Mouse (Mus musculus) stomach, embryonic 14.5 days (tissue): ENCODE results near the gene Nutm2. TPM values are rescaled to one million over a fixed set of nuclear protein-coding genes. Genes with fewer than 3 reads are reported as not detected.

Experiments
- ATAC-seq: fragments of 200-750 bp; cut with Nextera tagmentation; 2 replicates; pipeline ENCODE4 v1.8.0; 2017; ENCODE audit warnings: low read depth, moderate TSS enrichment; ENCODE audit not compliant: insufficient number of reproducible peaks, insufficient read depth, low FRiP score
- H3K27ac ChIP-seq: fragments of 300-500 bp; sonication (generic); 2 replicates; pipeline ENCODE4 v1.5.1; 2014; ENCODE audit warnings: mild to moderate bottlenecking, low read length, moderate library complexity, mixed read lengths
- H3K27me3 ChIP-seq: fragments of 300-500 bp; sonication (generic); 2 replicates; pipeline ENCODE4 v1.6.1; 2014; ENCODE audit warnings: low read length, control low read depth, mixed read lengths; ENCODE audit not compliant: control insufficient read depth, insufficient read depth
- H3K36me3 ChIP-seq: fragments of 300-500 bp; sonication (generic); 2 replicates; pipeline ENCODE4 v1.6.1; 2014; ENCODE audit warnings: mild to moderate bottlenecking, control low read depth, low read length, moderate library complexity, mixed read lengths; ENCODE audit not compliant: control insufficient read depth, insufficient read depth
- H3K4me1 ChIP-seq: fragments of 300-500 bp; sonication (generic); 2 replicates; pipeline ENCODE4 v1.6.1; 2014; ENCODE audit warnings: low read length, control low read depth, mixed read lengths; ENCODE audit not compliant: control insufficient read depth, insufficient read depth
- H3K4me2 ChIP-seq: fragments of 300-500 bp; sonication (generic); replicated peaks from 2 replicates; pipeline ENCODE4 v1.6.1; 2014; ENCODE audit warnings: low read depth, low read length, control low read depth
- H3K4me3 ChIP-seq: fragments of 300-500 bp; sonication (generic); 2 replicates; pipeline ENCODE4 v1.5.1; 2014; ENCODE audit warnings: low read depth, low read length, control low read depth
- H3K9ac ChIP-seq: fragments of 300-500 bp; sonication (generic); replicated peaks from 2 replicates; pipeline ENCODE4 v1.6.1; 2014; ENCODE audit warnings: low read depth, mild to moderate bottlenecking, control low read depth, low read length, moderate library complexity, mixed read lengths
- H3K9me3 ChIP-seq: fragments of 300-500 bp; sonication (generic); 2 replicates; pipeline ENCODE4 v1.6.1; 2016; ENCODE audit warnings: low read depth, low read length, control low read depth; ENCODE audit not compliant: control insufficient read depth
- WGBS: fragments of 180-500 bp; shearing (Covaris S2); extraction: QIAGEN DNeasy Blood & Tissue Kit; methylation state at CpG from one replicate; pipeline ENCODE4 v1.1.7; 2014; 5-methylcytosine and 5-hydroxymethylcytosine counted together
- polyA plus RNA-seq: library from polyadenylated mRNA; unstranded; fragments of >200 nt; fragmentation: Nextera tagmentation; extraction: Ambion mirVana; gene quantifications from 2 replicates; pipeline ENCODE4 v1.2.1, GENCODE M21; 2014

Gene Nutm2
- polyA plus RNA-seq = not detected in 2 replicates

- no peaks in the 10 kb centered on the region for H3K36me3 ChIP-seq
- no peak for ATAC-seq
- H3K4me2 ChIP-seq = no peak within 1 kb of the TSS
Observed at GRCm38 (mm10) chr13:50467007-50467406, at the start of gene Nutm2. Gene Nutm2, plus strand, starts transcription at chr13:50467307.

DNA sequence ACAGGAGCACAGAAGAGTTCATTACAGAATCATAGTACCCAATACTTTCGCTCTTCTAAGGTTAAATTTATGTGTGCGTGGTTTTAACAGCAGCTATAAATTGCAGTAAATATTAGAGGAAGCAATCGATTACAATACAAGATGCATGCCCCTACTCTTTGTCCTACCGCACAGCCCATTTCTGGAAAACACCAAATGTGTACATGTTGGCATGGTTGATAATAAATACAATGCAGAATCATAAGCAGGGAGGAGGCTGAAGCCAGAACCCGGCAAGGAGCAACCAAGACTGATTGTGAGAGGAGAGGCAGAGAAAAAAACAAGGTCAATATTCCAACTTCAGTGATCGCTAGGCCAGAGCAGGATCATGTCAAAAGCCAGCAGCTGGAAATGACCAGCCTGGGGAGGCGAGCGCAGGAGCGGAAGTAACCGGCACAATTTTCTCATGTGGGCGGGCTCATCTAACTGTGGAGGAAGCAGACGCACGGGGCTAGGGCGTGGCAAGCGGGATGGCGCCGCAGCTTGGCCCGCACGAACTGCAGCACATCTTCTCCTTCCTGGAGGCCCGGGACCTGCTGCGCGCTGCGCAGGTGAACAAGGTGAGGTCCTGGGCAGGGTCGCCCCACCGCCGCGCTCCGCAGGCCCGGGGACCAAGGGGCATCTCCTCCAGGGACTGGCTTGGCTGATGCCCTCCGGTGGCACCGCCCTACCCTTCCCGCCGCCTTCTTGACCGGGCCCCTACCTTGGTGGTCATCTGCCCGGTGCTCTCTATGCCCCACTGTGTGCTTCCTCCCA lies 49.5 kb upstream of the Nutm2 start, which contains the start of gene Fbxw17:
TSS of gene Fbxw17 (plus strand) at position 476 of the 795 bp plus-strand sequence.
- Histone ChIP-seq H3K27me3 (no peaks in the 10 kb centered on the region), H3K4me1 (peaks cover 4% of the 10 kb centered on the region; the same call in 1 of the 2 replicates), H3K9ac (peak within 1 kb of the TSS; percentile 77), H3K9me3 (no peaks in the 10 kb centered on the region), H3K4me3 (peak within 1 kb of the TSS; percentile 84), H3K27ac (peak within 1 kb of the TSS; percentile 21; the same call in 1 of the 2 replicates), H3K4me2 (peak within 1 kb of the TSS; percentile 65), H3K36me3 (peaks cover 5% of the 10 kb centered on the region; the same call in 1 of the 2 replicates)
- ATAC-seq = peak; percentile 94
- 15% methylated on average over 26 of the region's 35 CpGs for WGBS

More at GRCm38 (mm10) chr13:50467007-50467406, at the start of gene Nutm2:
- Histone ChIP-seq H3K9ac (no peak within 1 kb of the TSS), H3K4me1 (no peaks in the 10 kb centered on the region), H3K27me3 (no peaks in the 10 kb centered on the region), H3K4me3 (no peak within 1 kb of the TSS), H3K9me3 (no peaks in the 10 kb centered on the region), H3K27ac (no peak within 1 kb of the TSS)
- 79% methylated on average over 4 of the region's 4 CpGs for WGBS

DNA sequence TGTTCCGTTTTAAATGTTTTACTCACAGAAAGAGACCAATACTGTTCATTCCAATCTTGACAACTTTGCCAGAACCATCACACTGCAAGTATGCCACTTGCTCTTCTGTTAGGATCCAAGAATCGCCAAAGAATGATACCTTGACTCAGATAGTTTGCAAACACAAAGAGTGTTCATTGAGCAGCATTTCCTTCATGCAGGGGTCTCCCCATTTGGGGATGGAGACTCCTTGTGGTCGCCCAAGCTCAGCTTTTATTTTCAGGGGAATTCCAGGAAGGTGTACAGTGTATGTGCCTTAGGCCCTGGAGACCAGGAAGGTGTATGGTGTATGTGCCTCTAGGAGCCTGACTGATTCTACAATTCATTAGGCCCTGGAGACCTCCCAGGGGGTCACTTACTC lies 48.7 kb upstream of the Nutm2 start:
- Histone ChIP-seq H3K9ac (peak overlapping the region; percentile 77; the same call in 1 of the 2 replicates), H3K4me3 (peak overlapping the region; percentile 84), H3K4me2 (peak overlapping the region; percentile 65), H3K36me3 (peaks cover 10% of the 10 kb centered on the region), H3K9me3 (no peaks in the 10 kb centered on the region), H3K27me3 (no peaks in the 10 kb centered on the region), H3K4me1 (peaks cover 4% of the 10 kb centered on the region; the same call in 1 of the 2 replicates), H3K27ac (no peak overlapping the region)
- ATAC-seq = no peak
- WGBS = 48% methylated on average over 3 of the region's 3 CpGs

GRCm38 (mm10) chr13:50423625-50424209 lies 43.4 kb upstream of the Nutm2 start:
- 82% methylated on average over 8 of the region's 8 CpGs for WGBS
- Histone ChIP-seq H3K27ac (no peak overlapping the region), H3K4me3 (no peak overlapping the region), H3K9me3 (no peaks in the 10 kb centered on the region), H3K9ac (no peak overlapping the region), H3K36me3 (peaks cover 54% of the 10 kb centered on the region), H3K4me1 (peaks cover under 1% of the 10 kb centered on the region; the same call in 1 of the 2 replicates), H3K27me3 (no peaks in the 10 kb centered on the region), H3K4me2 (no peak overlapping the region)
- no peak for ATAC-seq

GRCm38 (mm10) chr13:50424517-50424916 lies 42.6 kb upstream of the Nutm2 start:
- WGBS = 92% methylated on average over 2 of the region's 2 CpGs
- Histone ChIP-seq H3K4me1 (no peaks in the 10 kb centered on the region), H3K4me2 (no peak overlapping the region), H3K27ac (no peak overlapping the region), H3K4me3 (no peak overlapping the region), H3K27me3 (no peaks in the 10 kb centered on the region), H3K9ac (no peak overlapping the region), H3K9me3 (no peaks in the 10 kb centered on the region), H3K36me3 (peaks cover 54% of the 10 kb centered on the region)
- no peak for ATAC-seq

GRCm38 (mm10) chr13:50426686-50427085 lies 40.4 kb upstream of the Nutm2 start:
- no peak for ATAC-seq
- H3K4me3 ChIP-seq = no peak overlapping the region
- no peak overlapping the region for H3K9ac ChIP-seq
- 87% methylated on average over 4 of the region's 4 CpGs for WGBS
- H3K4me2 ChIP-seq = no peak overlapping the region
- H3K27ac ChIP-seq = no peak overlapping the region
- H3K4me1 ChIP-seq = no peaks in the 10 kb centered on the region
- H3K27me3 ChIP-seq = no peaks in the 10 kb centered on the region
- peaks cover 53% of the 10 kb centered on the region for H3K36me3 ChIP-seq
- H3K9me3 ChIP-seq = no peaks in the 10 kb centered on the region

DNA sequence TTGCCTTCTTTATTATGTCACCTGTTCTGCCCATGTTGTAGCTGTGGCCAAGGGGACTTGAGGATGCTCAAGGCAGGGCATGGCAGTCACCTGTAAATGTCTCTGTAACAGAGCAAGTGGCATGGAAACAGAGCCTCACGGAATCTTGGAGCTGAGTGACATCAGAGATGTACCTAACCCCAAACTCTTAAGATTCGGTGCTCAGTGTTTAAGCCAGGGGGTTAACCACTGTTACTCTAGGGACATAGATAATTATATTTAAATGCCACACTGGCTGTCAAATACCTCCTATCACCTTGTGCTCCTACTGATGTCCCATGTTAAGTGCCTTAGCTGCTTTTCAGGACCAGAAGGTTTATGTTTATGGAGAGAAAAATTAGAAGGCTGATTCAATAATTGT lies 23.3 kb upstream of the Nutm2 start, which contains the start of gene Gm47429:
TSS of gene Gm47429 (minus strand) at position 101 of the 400 bp plus-strand sequence.
- H3K27ac ChIP-seq = no peak within 1 kb of the TSS
- H3K9ac ChIP-seq = no peak within 1 kb of the TSS
- 88% methylated on average over 2 of the region's 2 CpGs for WGBS
- H3K9me3 ChIP-seq = no peaks in the 10 kb centered on the region
- H3K36me3 ChIP-seq = no peaks in the 10 kb centered on the region
- no peak for ATAC-seq
- no peak within 1 kb of the TSS for H3K4me3 ChIP-seq
- H3K4me1 ChIP-seq = no peaks in the 10 kb centered on the region
- H3K4me2 ChIP-seq = no peak within 1 kb of the TSS
- no peaks in the 10 kb centered on the region for H3K27me3 ChIP-seq

DNA sequence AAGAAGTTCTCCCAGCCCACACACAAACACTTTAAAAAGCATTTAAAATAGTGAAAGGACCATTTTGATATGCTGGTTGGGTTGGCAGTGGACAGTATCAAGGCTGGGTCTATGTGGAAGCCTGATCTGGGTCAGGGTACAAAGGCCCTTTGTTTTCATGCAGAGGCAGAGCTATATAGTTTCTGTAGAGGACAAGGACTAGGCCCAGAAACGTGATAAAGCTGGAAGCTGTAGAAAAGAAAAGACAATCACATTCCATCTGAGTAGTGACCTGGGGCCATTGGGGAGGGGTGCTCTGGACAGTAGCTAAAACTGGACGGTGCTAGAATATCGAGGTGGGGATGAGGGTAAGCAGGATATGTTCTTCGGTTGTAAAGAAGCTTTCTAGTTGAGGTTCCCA lies 21.8 kb upstream of the Nutm2 start:
- Histone ChIP-seq H3K4me2 (no peak overlapping the region), H3K9ac (no peak overlapping the region), H3K4me3 (no peak overlapping the region), H3K4me1 (no peaks in the 10 kb centered on the region), H3K9me3 (no peaks in the 10 kb centered on the region), H3K27me3 (no peaks in the 10 kb centered on the region), H3K36me3 (no peaks in the 10 kb centered on the region), H3K27ac (no peak overlapping the region)
- ATAC-seq = no peak
- 71% methylated on average over 4 of the region's 4 CpGs for WGBS
